Mouse (Mus musculus) cerebellum, adult 2 months (tissue): ENCODE measurements around the gene Hapln2.

ENCODE experiments used
- CTCF ChIP-seq: fragments of 200-500 bp; IDR thresholded peaks from 2 replicates; pipeline ENCODE4 v1.5.1; 2011; ENCODE audit warnings: low read depth, mild to moderate bottlenecking, control low read depth, low read length, moderate library complexity, borderline replicate concordance; ENCODE audit not compliant: insufficient read depth
- POLR2A ChIP-seq: fragments of 200-500 bp; IDR thresholded peaks from 2 replicates; pipeline ENCODE4 v1.6.1; 2011; ENCODE audit warnings: low read length, control low read depth, borderline replicate concordance; ENCODE audit not compliant: insufficient read depth

DNA sequence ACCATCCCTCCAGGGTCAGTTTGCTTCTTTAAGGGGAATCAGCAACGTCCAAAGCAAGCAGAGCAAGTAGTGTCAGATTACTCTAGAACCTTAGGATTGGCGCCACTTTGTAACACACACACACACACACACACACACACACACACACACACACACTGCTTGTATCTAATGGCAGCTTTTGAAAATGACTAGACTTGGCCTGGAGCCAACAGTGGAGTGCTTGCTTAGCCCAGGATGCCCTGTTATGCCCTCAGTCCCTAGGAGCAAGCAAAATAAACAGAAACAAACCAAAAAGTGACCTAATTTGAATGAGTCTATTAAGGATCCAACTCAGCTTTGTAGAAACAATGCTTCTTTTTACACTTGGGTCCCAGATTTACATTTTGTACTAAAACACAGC, 41.0 kb upstream of the Hapln2 start:
- TF ChIP-seq POLR2A: no peak
- TF ChIP-seq CTCF: no peak
